Mouse (Mus musculus) megakaryocyte progenitor cell, adult 5-6 weeks (primary cell): Measurements from ENCODE around the gene Ciita. TPM values are rescaled to one million over a fixed set of nuclear protein-coding genes. Genes with fewer than 3 reads are reported as not detected.

Experiments used
- ATAC-seq: replicated peaks from 2 replicates; pipeline ENCODE4 v1.8.0; 2016; ENCODE audit warnings: mild to moderate bottlenecking, moderate TSS enrichment, inconsistent platforms; ENCODE audit not compliant: poor library complexity
- total RNA-seq, 2 experiments: library from RNA; stranded (forward) in 1 of 2; stranded (reverse) in 1 of 2; fragments of 157-497, 149-512 nt in 1 of 2; fragments of 200-1000 nt in 1 of 2; gene quantifications; 2 replicates each; pipeline versions ENCODE4 v1.2.3 to v1.2.4; 2015 to 2017

Ciita gene
- total RNA-seq, 2 experiments from 2014 or later = 0.20 to 1.1 TPM

DNA sequence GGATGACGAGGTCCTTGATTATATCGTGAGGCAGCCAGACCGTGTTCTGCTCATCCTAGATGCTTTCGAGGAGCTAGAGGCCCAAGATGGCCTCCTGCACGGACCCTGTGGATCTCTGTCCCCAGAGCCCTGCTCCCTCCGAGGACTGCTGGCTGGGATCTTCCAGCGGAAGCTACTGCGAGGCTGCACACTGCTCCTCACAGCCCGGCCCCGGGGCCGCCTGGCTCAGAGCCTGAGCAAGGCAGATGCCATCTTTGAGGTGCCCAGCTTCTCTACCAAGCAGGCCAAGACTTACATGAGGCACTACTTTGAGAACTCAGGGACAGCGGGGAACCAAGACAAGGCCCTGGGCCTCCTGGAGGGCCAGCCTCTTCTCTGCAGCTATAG, 31.3 kb downstream of the Ciita start:
- ATAC-seq = no peak

DNA sequence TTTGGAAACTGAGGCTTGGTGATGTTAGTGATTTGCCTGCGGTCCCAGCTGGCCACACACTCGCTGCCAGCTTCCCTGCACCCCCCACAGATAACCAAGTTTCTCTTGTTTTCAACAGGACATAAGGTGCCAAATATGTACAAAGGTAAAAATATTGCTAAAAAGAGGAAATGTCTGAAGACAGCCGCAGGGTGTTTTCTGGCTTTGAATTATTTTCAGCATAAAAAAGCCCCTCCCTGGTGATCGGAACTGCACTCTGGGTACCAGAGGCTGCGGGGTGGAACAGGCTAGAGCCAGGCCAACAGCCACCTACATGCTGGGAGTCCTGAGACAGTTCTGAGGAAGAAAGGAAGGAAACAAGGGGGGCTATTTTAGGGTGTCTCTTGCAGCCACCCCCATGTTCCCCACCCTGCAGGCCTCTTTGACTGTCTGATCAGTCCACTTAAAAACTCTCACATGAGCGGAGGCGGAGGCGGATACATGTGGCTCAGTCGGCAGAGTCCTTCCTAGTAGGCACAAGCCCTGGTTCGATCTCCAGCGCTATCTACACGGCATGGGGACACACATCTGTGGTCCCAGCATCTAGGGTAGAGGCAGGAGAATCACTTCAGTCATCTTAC, 36.2 kb downstream of the Ciita start:
- ATAC-seq = no peak

DNA sequence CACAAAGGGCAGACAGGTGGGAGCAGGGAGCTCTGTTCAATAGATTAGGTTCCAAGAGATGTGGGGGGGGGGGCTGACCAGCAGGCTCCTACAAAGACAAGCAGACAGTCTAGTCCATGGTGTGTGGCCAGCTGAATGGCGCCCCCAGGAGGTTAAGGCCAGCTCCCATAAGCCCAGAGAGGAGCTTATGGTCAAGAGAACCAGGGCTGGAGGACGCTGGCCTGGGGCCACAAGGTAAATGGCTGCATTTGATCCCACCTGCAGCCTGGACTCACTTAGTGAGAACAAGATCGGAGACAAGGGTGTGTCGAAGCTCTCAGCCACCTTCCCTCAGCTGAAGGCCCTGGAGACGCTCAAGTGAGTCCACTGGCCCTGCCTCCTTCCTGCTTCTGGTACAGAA, 38.2 kb downstream of the Ciita start:
- no peak for ATAC-seq

DNA sequence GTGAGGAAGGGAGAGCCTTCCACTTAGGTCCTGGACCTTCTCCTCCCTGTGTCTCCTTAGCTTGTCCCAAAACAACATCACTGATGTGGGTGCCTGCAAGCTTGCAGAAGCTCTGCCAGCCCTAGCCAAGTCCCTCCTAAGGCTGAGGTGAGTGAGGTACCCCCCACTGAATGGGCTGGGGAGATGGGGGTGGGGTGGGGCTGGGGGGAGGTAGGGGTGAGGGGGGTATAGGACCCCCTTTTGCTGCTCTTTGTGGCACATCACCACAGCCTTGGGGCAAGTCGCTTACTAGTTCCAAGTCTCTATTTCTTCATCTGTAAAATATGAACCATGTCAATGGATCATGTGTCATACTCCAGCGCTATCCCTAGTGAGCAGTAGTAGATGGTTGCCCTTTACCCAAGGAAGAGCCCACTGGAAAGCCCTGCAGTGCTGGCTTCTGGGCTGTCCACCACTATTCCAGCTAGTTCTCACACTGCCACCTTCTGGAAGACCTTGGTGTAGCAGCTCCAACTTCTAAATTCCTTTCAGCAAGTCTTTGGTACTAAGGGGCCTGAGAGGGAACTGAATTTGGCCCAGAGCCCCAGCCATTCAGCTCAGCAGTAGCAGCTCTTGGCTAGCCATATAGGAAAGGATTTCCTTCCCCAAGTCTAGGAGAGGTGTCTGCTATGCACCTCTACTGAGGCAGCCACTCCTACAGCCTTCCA, 41.2 kb downstream of the Ciita start:
- peak; percentile 78 for ATAC-seq

DNA sequence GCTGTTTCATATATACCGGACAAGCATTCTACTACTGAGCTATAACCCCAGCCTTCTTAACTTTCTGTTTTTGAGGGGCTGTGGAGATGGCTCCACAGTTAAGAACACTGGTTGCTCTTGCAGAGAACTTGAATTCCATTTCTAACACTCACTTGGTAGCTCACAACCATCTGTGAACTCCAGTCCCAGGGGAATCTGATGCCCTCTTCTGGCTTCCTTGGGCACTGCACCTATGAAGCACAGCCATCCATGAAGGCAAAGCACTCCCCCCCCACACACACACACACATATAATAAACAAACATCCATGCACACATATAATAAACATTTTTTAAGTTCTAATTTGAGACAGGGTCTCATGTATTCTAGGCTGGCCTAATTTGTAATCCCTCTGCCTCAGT, 43.0 kb downstream of the Ciita start:
- peak; percentile 77 for ATAC-seq

DNA sequence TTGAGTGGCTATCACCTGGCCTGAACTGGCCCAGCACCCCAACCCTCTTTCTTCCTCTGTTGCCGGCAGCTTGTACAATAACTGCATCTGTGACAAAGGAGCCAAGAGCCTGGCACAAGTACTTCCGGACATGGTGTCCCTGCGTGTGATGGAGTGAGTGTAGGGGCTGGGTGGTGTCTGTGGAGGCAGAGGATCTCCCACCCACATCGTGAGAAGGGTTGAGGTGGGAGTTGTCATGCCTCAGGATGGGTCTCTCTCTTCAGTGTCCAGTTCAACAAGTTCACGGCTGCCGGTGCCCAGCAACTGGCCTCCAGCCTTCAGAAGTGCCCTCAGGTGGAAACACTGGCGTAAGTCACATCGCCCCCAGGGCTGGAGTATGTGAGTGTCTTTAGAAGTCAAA, 43.8 kb downstream of the Ciita start:
- ATAC-seq = no peak

DNA sequence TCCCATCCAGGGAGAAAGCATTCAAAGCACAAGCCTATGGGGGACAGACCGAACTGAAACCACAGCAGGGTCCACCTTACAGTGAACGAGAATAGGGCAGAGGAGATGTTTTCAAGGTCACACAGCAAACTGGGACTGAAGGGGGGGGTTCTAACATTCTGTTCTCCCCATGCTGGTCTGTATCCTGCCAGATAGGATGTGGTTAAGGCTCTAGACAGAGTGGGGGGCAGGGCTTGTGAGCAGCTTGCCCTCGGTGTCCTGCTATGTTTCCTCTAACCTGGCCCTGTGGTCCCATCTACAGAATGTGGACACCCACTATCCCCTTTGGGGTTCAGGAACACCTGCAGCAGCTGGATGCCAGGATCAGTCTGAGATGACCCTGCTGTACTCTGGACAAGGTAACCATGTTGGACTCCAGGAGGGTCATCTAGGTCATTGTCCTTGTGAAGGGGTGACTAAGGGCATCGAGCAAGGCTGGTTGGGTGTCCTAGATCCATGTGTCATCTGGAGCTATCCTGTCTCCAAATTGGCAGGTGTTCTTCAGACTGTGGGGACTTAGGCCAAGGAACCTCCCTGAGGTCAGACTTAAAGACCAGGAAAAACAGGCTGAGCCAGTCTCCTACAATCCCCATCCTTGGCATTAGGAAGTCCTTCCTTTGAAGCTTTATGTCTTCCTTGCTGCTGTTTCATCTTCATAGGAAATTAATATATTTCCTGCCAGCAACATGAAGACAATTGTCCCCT, 45.2 kb downstream of the Ciita start:
- ATAC-seq = peak; percentile 55

DNA sequence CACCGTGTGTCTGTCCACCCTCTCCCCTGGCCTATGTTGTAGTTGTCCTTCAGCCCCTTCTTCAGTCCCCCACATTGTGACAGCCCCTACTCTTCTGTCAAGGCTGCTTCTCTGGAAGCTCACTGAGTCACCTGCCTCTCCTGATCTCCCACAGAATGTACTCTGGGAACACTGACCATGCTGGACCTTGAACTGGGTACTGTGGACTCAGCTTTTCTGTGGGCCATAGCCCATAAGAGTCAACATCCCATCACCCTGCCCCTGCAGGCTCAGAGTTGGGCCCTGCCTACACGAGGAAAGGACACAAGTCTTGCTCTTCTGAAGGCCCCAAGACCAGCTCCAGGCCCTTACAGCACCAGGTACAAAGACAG, 45.7 kb downstream of the Ciita start:
- no peak for ATAC-seq

DNA sequence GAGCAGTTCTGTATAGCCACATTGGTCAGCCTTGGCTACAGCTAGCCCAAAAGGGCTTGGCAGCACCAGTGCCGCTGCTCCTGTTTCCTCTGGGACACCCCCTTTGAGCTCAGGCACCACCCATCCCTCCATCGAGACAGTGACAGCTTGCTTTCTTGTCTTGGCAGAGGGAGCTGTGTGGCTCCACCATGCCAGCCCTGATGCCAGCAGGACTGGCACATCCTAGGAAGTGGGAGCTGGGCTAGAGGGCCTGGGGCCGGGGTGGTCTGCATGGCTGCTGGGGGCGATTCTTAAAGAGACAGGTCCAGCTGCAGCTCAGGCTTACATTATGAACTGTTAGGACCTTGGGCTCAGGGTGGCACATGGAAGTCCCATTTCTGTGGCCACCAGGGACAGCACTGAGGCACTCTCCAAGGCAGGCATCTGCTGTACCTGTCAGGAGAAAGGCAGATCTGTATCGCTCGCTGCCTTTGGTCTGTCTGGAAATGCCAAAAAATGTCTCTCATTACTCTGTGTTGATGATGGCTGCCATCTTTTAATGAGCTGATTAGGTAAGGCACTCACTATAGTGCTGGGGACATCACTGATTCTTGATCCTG, 47.3 kb downstream of the Ciita start:
- no peak; the same call in 1 of the 2 replicates for ATAC-seq

DNA sequence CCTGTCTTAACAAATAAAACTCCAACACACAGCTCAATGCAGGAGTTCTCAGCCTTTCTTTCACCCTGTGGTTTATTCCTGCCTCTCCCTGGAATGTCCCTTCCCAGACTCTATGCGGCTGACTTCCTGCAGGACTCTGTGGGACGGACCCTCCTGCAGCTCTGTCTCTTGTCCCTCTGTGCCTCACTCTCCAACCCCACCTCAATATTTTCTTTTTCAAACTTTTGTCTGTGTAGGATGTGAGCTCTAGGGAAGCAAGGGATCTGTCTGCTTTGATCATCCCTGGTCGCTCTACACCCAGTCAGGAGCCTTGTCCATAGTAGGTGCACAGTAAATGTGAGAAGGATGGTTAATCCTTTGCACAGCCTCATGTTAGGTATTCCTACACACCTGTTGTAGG, 48.5 kb downstream of the Ciita start:
- no peak for ATAC-seq

DNA sequence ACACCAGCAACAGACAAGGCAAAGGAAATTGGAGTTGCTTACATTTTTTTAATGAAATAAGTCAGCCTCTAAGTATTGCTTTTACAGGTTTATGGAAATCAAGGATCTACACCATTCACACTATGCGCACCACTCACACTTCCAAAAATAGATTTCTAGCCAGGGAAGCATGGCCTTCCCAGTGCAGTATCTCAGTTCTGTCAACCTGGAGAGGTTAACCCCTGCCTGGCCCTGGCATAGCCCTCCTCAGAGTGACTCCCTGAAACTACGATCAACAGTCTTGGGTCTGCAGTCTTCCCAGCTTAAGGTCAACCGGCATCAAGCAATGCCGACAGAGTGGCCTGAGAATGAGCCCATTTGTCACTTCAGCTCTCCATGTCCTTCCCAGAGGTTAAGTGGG, 50.3 kb downstream of the Ciita start:
- ATAC-seq = no peak

DNA sequence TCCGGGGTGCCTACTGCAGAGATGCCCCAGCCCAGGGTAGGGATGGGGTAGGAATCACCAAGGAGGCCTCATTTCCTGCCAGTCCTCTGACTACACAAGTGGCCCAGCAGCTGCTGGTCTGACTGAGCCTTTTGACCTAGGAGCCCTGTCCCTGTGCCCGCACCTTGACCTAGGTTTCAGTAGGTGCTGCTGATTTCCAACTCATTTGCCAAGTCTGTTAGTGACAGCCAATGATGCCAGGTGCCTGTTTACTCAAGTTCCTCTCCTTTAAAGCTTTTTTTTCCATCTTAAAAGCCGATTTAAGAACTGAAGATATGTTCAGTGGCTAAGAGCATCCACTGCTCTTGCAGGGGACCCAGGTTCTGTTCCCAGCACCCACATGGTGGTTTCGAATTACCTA, 53.9 kb downstream of the Ciita start:
- ATAC-seq = no peak

DNA sequence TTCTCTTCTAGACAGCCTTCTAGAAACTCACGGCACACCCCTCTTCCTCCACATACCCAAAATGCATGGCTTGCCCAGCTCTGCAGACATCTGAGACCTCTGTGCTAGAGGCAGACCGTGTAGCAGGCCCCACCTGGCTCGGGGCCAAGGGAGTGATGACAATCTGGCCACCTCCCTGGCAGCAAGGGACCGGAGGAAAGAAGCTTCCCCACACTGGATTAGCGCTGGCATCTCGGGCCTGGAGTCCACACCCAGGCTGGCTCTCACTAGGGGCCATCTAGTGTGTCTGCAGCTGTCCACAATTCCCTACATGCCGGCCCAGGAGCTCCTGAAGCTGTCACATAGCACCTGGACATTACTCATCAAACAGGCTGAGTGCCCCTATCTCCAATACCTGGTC, 54.7 kb downstream of the Ciita start:
- ATAC-seq = no peak

DNA sequence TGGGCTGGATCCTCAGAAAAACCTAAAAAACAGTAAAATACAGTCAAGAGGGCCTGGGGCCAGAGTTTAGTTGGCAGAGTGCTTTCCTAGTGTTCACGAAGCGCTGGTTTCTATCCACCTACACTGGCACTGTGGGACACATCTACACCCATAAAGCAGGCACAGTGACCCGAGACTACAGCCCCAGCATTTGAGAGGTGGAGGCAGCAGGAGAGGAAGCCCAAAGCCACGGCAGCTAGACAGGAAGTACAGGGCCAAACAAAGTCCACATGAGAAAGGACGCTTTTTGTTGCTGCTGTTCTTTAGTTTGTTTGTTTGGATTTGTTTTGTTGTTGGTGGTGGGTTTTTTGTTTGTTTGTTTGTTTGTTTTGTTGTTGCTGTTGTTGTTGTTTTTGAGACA, 56.5 kb downstream of the Ciita start:
- ATAC-seq = no peak

DNA sequence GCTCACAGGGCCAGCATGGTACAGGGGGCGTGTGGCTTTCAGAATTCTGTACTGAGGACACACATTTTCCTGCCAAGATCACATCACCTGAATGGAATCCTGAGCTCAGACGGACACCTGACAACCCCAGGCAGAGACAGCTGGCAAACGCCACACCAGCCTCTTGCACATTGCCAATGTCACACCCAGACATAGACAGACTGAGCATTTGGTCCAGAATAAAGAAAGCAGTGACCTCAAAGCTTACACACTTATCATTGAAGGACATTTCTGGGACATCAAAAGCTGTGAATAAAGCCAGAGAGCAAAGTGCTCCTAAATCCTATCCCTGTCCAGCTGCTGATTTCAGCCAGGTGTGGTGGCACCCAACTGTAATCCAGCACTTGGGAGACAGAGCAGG, 57.1 kb downstream of the Ciita start:
- no peak for ATAC-seq

DNA sequence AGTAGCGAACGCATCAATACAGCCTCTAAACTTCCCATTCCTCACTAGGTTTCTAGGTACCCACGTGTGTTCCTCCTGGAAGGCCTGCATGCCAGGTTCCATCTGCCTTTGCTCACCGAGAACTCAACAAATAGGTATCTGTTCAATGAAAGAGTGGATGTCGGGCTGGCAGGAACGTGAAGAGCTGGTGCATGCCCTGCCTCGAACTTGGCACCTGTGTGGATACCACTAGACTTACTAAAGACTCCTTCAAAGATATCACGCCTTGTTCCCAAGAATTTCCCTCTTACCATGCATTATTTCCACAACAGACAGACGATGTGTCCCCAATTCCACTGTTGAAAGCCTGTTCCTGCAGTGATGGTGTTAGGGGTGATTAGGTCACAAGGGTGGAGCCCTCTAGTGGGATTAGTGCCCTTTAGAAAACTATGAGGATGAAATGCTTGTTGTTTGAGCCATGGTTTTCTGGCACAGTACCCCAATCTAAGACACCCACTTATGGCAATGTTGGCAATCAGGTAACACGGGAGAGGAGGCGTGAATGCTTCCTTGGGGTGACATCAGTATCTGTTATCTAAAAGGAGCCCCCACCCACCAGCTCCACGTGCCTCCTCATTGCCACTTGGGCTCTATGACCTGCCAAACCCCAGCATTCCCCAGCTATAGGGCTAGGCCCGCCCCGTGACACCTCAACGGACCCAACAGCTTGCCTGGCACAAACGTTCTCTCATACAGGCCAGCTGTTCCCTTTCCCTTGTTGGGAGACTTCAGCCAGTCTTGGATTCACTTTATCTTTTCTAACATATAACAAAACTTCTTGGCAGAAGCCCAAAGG, 61.1 kb downstream of the Ciita start:
- peak; percentile 21 for ATAC-seq

DNA sequence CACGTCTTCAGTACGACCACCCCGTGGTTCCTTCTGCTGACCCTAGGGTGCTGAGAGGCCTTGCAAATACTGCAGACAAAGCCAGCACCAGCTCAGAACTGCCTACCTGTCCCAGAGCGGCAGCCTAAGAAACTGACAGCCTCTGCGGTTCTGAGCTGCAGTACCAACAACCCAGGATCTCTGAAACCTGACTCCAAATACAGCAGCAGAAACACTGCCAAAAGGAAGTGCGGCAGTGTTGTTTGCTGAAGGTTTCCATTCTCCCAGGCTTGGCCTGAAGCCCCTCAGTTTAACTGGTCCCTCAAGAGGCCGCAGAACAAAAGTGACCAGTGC, 61.7 kb downstream of the Ciita start:
- no peak for ATAC-seq

DNA sequence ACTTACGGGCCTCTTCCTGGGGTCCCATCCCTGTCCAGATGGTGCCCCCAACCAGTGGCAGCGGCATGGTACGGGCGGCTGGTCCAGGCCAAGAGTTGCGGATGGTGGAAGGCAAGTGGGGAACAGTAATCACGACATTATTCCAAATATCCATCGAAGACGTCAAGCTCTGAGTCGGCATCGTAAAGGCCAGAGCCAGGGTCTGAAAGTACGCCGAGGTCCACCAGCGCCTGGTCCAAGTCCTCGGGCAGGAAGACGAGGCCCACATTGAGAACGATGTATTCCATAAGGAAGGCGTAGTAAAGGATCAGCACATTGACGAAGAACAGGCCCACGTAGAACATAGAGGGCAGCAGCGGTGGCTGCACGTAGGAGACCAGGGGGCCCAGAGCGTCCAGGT, 62.4 kb downstream of the Ciita start:
- ATAC-seq = no peak

DNA sequence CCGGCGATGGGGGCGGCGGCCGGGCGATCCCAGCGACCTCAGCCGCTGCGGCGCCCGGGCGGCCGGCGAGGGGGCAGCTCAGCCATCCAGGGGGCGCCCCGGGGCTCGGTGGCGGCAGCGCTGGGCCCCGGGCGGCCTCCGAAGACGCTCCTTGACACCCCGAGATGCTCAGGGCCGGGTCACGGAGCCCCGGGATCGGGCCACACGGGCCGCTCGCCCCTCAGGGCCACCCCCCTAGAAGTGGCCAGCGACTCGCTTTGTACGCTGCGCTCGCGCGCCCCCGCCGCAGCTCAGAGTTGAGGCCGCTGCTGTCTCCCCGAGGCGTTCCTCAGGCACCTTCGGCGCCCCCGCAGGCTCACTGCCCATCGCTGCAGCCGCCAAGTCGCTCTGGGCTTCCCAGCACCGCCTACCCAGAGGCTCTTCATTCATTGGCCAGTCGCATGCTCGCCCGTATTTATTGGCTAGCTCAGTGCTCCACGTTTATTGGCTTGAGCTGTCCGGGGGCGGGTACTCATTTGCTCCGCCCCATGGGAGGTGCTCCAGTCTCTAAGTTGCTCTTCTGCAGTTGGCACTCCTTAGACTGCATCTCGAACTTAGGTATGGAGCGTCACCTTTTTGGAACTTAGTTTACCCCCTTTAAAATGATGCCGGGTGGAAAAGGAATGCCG, 63.0 kb downstream of the Ciita start, which contains the start of gene Dexi:
TSS of gene Dexi (minus strand) at position 357 of the 668 bp plus-strand sequence.
- ATAC-seq = peak; percentile 83

DNA sequence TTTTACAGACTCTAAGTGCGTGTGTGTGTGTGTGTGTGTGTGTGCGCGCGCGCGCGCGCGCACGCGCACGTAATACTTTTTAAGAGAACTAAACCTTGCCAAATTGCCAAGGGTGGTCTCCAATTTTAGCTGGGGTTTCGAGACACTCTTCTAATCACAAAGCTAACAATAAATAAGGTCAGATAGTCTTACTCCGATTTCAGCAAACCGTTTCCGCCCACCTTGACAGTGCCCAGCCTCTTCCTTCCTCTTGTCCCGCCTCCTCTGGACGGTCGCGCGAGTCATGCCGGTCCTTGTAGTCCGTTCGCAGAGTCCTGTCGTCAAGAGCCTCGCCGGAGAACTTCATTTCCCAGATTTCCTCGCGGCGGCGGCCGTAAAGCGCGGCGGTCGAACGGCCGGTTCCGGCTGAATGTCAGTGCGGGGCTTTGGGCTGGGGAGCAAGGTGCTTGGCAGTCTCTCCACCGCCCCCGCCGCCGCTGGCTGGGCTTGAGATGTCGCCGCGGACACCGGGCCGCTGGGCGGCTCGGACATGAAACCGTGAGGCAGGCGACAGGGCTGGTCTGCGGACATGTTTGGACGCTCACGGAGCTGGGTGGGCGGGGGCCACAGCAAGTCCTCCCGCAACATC, 65.2 kb downstream of the Ciita start, which contains the start of gene Clec16a:
TSS of gene Clec16a (plus strand) at position 345 of the 628 bp plus-strand sequence.
- peak; percentile 78 for ATAC-seq
